Mouse (Mus musculus): ENCODE measurements around the gene Mast3.

The Mast3 gene

DNA sequence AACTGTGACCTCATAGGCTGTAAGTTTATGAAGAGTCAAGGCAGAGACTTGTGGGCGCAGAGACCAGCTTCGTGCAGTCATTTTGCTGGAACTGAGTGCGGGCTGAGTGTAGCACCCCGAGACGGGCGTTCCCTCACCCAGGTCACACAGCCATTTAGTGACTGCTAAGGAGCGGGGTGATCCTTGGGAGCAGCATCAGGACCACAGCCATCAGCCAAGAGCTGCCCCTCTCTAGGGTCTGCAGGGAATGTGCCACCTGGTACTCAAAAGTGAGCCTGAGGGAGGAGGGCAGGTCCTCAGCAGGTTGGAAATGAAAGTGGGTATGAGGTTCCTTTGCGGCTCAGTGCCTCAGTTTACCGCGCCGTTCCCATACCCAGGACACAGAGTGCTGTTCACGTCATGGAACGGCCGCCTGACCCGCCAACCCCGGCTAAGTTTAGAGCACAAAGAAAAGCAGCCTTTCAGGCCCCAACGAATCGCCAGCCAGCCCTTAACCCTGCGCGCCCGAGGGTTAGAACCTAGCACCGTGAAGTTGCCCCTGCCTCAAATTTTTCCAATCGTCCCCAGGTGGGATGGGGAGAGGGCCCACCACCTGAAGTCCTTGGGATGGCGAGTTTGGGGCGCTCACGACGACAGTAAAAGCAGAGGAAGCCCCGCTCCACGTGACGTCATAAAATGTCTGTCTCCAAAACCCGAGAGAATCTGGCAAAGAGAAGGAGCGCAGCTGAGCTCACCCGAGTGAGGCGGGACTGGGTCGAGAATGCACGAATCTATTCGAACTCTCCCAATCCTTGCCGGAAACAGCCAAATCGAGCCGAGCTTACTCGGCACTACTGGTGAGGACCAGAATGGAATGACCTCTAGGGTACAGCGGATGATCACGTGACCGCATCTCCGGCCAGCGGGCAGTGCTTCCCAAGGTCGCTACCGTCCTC is 60.9 kb downstream of the Mast3 start:
- no peak for DNase-seq

DNA sequence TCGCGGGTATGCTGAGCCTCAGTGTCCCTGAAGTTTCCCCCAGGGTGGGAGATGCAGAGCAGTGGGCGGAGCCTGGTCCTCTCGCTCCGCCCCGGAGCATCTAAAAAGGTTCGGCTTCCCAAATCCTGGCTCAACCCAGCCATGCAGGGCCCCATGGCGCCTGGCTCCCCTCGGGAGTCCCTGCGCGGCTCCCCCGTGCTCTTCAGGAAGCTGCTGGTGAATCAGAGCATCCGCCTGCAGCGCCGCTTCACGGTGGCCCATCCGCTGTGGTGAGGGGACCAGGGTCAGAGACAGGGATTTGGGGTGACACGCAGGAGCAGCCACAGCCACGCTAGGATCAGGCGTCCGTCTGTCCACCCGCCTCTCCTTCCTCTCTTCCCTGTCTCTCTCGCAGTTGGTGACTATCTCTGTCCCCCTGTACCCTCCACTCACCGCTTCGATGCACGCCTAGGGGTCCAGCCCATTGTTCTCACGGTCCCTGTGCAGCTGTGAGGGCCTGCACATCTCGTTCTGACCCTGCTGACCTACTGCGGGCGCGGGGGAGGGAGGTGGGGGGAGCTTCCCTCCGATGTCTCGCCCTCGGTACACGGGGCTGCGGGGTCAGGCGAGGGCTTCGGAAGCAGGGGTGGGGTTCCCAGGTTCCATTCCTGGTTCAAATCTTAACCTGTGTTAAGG is 61.7 kb downstream of the Mast3 start:
- no peak for DNase-seq

DNA sequence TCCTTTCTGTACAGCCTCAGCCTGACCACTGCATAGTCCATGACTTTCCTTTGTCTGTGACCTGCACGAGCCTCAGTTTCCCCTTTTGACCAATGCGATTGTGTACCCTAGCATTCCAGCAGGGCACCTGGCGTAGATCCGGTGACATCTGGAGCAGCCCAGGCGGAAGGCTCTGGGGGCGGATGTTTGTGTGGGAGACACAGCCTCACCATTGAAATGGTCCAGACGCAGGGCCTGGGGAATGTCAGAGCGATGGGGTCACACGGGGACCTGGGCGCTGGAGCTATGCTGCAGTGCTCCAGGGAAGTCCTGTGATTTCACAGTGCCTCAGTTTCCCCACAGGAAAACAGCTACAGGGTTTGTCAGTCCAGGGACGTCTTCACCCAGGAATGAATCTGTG is 62.7 kb downstream of the Mast3 start:
- no peak for DNase-seq

DNA sequence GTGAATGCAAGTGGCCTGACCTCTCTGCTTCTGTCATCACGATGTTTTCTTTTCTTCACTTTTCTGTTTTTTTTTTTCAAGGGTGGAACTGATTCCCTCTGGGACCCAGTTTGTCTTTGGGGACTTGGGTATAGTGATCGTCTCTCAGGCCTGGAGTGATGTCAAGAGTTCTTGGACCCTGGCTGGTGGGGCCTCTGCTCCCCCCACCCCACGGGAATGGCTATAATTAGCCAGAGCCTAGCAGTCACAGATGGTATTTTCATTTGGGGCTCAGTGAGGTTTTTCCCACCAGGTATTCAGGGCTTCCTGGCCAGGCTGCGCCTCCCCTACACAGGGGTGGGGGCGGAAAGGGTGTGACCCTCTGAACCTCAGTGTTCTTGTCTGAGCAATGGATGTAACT is 63.2 kb downstream of the Mast3 start:
- no peak for DNase-seq

DNA sequence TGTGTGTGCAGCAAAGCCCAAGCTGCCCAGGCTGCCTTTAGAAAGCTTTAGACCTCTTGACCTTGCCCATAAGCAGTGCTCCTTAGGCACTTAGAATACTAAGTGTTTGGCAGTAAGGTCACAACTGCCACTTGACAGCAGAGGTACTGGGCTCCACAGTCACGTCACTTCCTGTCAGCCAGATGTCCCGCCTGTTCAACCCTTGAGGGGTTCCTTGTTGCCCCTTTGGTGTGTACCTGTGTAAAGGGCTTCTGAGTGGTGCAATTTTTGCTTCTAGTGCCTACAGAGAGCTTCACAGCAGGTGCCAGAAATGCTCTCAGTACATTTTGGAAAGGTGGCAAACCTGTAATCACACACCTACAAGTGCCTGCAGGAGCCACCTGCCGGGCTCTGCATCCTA is 66.6 kb downstream of the Mast3 start:
- peak; percentile 40 for DNase-seq

DNA sequence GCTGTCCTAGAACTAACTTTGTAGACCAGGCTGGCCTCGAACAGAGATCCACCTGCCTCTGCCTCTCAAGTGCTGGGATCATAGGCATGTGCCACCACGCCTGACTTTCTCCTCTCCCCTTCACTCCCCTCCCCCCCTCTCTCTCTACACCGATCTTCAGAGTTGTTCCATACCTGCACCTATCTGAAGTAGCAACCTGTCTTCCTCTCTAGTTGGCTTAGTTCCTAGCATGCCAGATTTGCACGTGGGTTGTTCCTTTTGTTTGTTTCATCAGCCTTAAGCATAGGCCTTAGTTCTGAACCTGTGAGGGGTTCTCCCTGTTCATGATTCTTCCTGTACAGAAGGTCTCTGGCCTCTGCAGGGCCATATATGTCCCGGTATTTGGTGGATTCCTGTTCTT is 67.1 kb downstream of the Mast3 start:
- no peak for DNase-seq

DNA sequence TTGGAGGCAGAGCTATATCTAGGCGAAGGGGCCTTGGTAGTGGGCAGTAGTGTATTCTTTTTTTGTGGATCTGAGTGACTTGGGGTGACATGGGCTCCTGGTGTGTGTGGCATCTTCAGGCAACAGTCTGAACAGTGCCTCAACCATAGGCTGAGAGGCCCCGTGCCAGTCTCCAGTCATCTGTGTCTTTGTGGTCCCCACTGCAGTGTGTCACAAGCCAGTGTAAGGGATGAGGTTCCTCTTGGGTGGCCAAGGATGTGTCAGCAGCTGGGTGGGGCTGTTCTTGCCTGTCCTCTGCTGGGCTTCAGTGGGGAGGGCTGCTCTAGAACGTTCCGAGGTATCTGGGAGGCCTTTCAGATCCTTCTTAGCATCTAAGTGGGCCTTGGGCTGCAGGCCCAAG is 73.9 kb downstream of the Mast3 start:
- no peak for DNase-seq

DNA sequence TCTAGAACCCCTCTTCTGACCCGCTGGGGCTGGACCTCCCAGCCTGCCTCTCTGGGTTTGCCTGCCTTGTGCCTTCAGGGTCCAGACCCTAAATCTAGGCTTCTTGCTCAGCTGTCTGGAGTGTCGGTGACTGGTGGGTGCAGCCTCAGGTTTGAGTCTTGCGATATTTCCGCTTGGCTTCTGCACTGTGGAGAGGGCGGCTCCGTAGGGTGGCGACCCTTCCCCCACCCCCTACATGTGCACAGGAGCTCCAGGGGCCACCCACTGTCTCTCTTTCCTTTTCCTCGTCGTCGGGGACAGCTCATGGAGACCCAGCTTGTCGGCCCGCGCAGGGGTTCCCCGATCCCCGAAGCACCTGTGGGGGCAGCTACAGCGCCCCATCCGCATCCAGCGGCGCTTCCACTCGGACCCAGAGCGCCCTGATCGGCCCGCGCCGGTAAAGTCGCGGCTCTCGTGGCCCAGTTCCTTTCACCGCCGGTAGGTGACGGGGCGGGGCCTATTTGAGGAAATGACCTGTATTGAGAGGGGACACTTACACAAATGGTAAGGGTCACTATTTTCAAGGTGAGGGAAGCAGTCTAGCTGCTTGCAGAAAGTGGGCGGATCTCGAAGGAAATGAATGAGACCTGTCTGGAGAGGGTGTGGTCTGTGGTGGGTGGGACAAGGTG is 74.9 kb downstream of the Mast3 start:
- peak; percentile 52 for DNase-seq
